In genomic region chr16:37372716-37373115, GRCm38 (mm10) we compare ENCODE assay signal across 29 mouse cellular contexts. TPM values are rescaled to one million over a fixed set of nuclear protein-coding genes. Genes with fewer than 3 reads are reported as not detected.
DNase-seq lines count a peak whose midpoint lies in the region; TF ChIP-seq lines count a peak whose summit lies in the region.
"Had no signal": no experiment of that assay in that cellular context is flagged by ENCODE, and none has a peak within 500 bp of the region (broad histone marks: within the 10 kb centered on the region; RNA-seq: fewer than 3 reads in every experiment).

No protein-coding gene starts in this region.

- no peak overlapping the region for H3K4me3 ChIP-seq in gastrocnemius, adult 2 months
- H3K4me3 ChIP-seq in hindbrain, embryonic 10.5 days, result no peak overlapping the region
- H3K4me3 ChIP-seq: erythroblast, embryonic 14.5 days; heart, embryonic 13.5 days; hindbrain, embryonic 15.5 days; limb, embryonic 13.5 days; lung, embryonic 15.5 days; midbrain, embryonic 10.5 days; midbrain, embryonic 15.5 days; neural tube, embryonic 15.5 days had no signal

- no peaks in the 10 kb centered on the region for H3K9me3 ChIP-seq in hindbrain, embryonic 10.5 days
- H3K9me3 ChIP-seq: heart, embryonic 13.5 days; hindbrain, embryonic 15.5 days; limb, embryonic 13.5 days; lung, embryonic 15.5 days; midbrain, embryonic 10.5 days; midbrain, embryonic 15.5 days; neural tube, embryonic 15.5 days had no signal

- no peak for TF ChIP-seq CTCF in gastrocnemius, adult 2 months (IDR thresholded peaks at IDR 0.05)

- no peaks in the 10 kb centered on the region for H3K36me3 ChIP-seq in hindbrain, embryonic 10.5 days
- H3K36me3 ChIP-seq: heart, embryonic 13.5 days; limb, embryonic 13.5 days; lung, embryonic 15.5 days; midbrain, embryonic 10.5 days; midbrain, embryonic 15.5 days; neural tube, embryonic 15.5 days had no signal

- no peak overlapping the region for H3K27ac ChIP-seq in gastrocnemius, adult 2 months
- H3K27ac ChIP-seq in hindbrain, embryonic 10.5 days, result no peak overlapping the region
- H3K27ac ChIP-seq: heart, embryonic 13.5 days; hindbrain, embryonic 15.5 days; limb, embryonic 13.5 days; lung, embryonic 15.5 days; midbrain, embryonic 10.5 days; midbrain, embryonic 15.5 days; neural tube, embryonic 15.5 days had no signal

- peak; percentile 36 to 43 for DNase-seq in adrenal gland, adult (ENCODE audit: inconsistent age in 2 of 2, low spot score in 1 of 2)
- no peak for DNase-seq in adrenal gland, postnatal 25 days
- DNase-seq in gastrocnemius, adult 2 months, result peak; percentile 13
- DNase-seq in gastrocnemius, postnatal 36 days, result no peak
- DNase-seq in right cerebral cortex, adult 18-20 months, result peak; percentile 31
- no peak for DNase-seq in right cerebral cortex, postnatal 36 days (ENCODE audit: low spot score in 2 of 2)
- DNase-seq in heart, adult 18-20 months, result no peak
- no peak for DNase-seq in hindbrain, embryonic 10.5 days (ENCODE audit: low spot score)
- DNase-seq: cerebellum, adult 11 months; cerebellum, adult 9-11 months; heart, postnatal 10 days; kidney, adult 11 months; kidney, postnatal 14 days; layer of hippocampus, postnatal 36 days; retina, postnatal 1 day; thymus, postnatal 25 days had no signal

- intact Hi-C loops in gastrocnemius, adult 2 months (cut with DNase I), result no loop called here
- intact Hi-C loops in gastrocnemius, postnatal 36 days (cut with DNase I), result no loop called here

- peaks cover 3% of the 10 kb centered on the region; the same call in 1 of the 2 replicates for H3K4me1 ChIP-seq in hindbrain, embryonic 10.5 days (replicated peaks)
- H3K4me1 ChIP-seq: heart, embryonic 13.5 days; hindbrain, embryonic 15.5 days; limb, embryonic 13.5 days; lung, embryonic 15.5 days; midbrain, embryonic 15.5 days; neural tube, embryonic 15.5 days had no signal

- H3K27me3 ChIP-seq in hindbrain, embryonic 10.5 days (ENCODE audit: insufficient read depth, poor library complexity, severe bottlenecking), result no peaks in the 10 kb centered on the region
- H3K27me3 ChIP-seq: heart, embryonic 13.5 days; hindbrain, embryonic 15.5 days; limb, embryonic 13.5 days; lung, embryonic 15.5 days; midbrain, embryonic 15.5 days; neural tube, embryonic 15.5 days had no signal

- 81% methylated on average over 1 of the region's 1 CpGs for WGBS in hindbrain, embryonic 10.5 days

RNA-seq across cellular contexts. Expression of gene Stxbp5l, which starts 12.0 kb away (rescaled TPM):
- 4.9 and 5.0 TPM in 2 replicates for total RNA-seq in adrenal gland, postnatal 25 days (2021)
- under 1 TPM; 0.06 to 0.08 TPM for total RNA-seq in gastrocnemius, adult 2 months (2021)
- under 1 TPM in 1 of 2 experiments, not detected in 1; 0.15 TPM for total RNA-seq in gastrocnemius, postnatal 36 days (2021)
- not detected for total RNA-seq in heart, adult 18-20 months (2021)
- polyA plus RNA-seq in hindbrain, embryonic 10.5 days (2016; fragmentation: Nextera tagmentation; extraction: Ambion mirVana), result 1.9 and 4.0 TPM in 2 replicates
- total RNA-seq: common myeloid progenitor, adult 5-6 weeks; hematopoietic stem cell, adult 5-6 weeks; megakaryocyte progenitor cell, adult 5-6 weeks; MEL had no signal
- polyA plus RNA-seq: erythroblast, embryonic 14.5 days; small intestine, adult 2 months had no signal

Comparison
In these comparisons a context has a peak if more than half of its experiments do, and no peak if none do; other contexts are left out.
1. DNase-seq: peak in adrenal gland, adult (2 of 2), gastrocnemius, adult 2 months (single experiment) and right cerebral cortex, adult 18-20 months (single experiment); none in adrenal gland, postnatal 25 days (single experiment), gastrocnemius, postnatal 36 days (0 of 2), right cerebral cortex, postnatal 36 days (0 of 2), heart, adult 18-20 months (0 of 2) and hindbrain, embryonic 10.5 days (single experiment).